Mouse (Mus musculus): Measurements from ENCODE around the gene Rmnd1. TPM values are rescaled to one million over a fixed set of nuclear protein-coding genes. Genes with fewer than 3 reads are reported as not detected.

The Rmnd1 gene
- polyA plus RNA-seq, 1 experiment from 2014 or later: 53.7 TPM

GRCm38 (mm10) chr10:4374734-4375133, 57.5 kb downstream of the Rmnd1 start:
- no peak overlapping the region for H3K4me2 ChIP-seq (replicated peaks)
- H3K4me3 ChIP-seq (replicated peaks): no peak overlapping the region
- 91% methylated on average over 4 of the region's 4 CpGs for WGBS
- H3K27ac ChIP-seq: no peak overlapping the region
- H3K27me3 ChIP-seq: no peaks in the 10 kb centered on the region
- peaks cover 19% of the 10 kb centered on the region for H3K36me3 ChIP-seq
- no peaks in the 10 kb centered on the region for H3K9me3 ChIP-seq
- H3K4me1 ChIP-seq (replicated peaks): 0 out of 2 replicates have a peak, but pooled peaks cover 4% of the 10 kb centered on the region
- no peak overlapping the region for H3K9ac ChIP-seq (replicated peaks)
- ATAC-seq: no peak

- ATAC-seq: no peak
- no peak overlapping the region for H3K9ac ChIP-seq (replicated peaks)
- H3K4me1 ChIP-seq (replicated peaks): 0 out of 2 replicates have a peak, but pooled peaks cover 4% of the 10 kb centered on the region
- 91% methylated on average over 7 of the region's 7 CpGs for WGBS
- H3K36me3 ChIP-seq: peaks cover 24% of the 10 kb centered on the region
- no peak overlapping the region for H3K4me2 ChIP-seq (replicated peaks)
- H3K9me3 ChIP-seq: no peaks in the 10 kb centered on the region
- H3K27me3 ChIP-seq: no peaks in the 10 kb centered on the region
- no peak overlapping the region for H3K27ac ChIP-seq
- H3K4me3 ChIP-seq (replicated peaks): no peak overlapping the region
These were observed 57.9 kb downstream of the Rmnd1 start for GRCm38 (mm10) chr10:4374239-4374638.

GRCm38 (mm10) chr10:4373558-4373957, 58.6 kb downstream of the Rmnd1 start:
- H3K27me3 ChIP-seq: no peaks in the 10 kb centered on the region
- no peak overlapping the region for H3K27ac ChIP-seq
- H3K4me1 ChIP-seq (replicated peaks): 0 out of 2 replicates have a peak, but pooled peaks cover 4% of the 10 kb centered on the region
- WGBS: 77% methylated on average over 4 of the region's 4 CpGs
- no peak overlapping the region for H3K4me2 ChIP-seq (replicated peaks)
- no peak overlapping the region for H3K4me3 ChIP-seq (replicated peaks)
- peaks cover 31% of the 10 kb centered on the region for H3K36me3 ChIP-seq
- no peaks in the 10 kb centered on the region for H3K9me3 ChIP-seq
- no peak for ATAC-seq
- no peak overlapping the region for H3K9ac ChIP-seq (replicated peaks)

GRCm38 (mm10) chr10:4372011-4372410, 60.2 kb downstream of the Rmnd1 start:
- 64% methylated on average over 5 of the region's 5 CpGs for WGBS
- ATAC-seq: peak; percentile 76
- H3K36me3 ChIP-seq: peaks cover 47% of the 10 kb centered on the region

GRCm38 (mm10) chr10:4370105-4370504, 62.1 kb downstream of the Rmnd1 start:
- no peak for ATAC-seq
- Histone ChIP-seq H3K4me1 (replicated peaks) (no peaks in the 10 kb centered on the region), H3K4me3 (replicated peaks) (no peak overlapping the region), H3K27ac (no peak overlapping the region), H3K4me2 (replicated peaks) (no peak overlapping the region), H3K9ac (replicated peaks) (no peak overlapping the region), H3K9me3 (no peaks in the 10 kb centered on the region), H3K36me3 (peaks cover 57% of the 10 kb centered on the region), H3K27me3 (no peaks in the 10 kb centered on the region)
- 91% methylated on average over 11 of the region's 11 CpGs for WGBS

More at GRCm38 (mm10) chr10:4372011-4372410, 60.2 kb downstream of the Rmnd1 start:
- no peak overlapping the region for H3K4me3 ChIP-seq (replicated peaks)
- H3K4me1 ChIP-seq (replicated peaks): 0 out of 2 replicates have a peak, but pooled peaks cover 4% of the 10 kb centered on the region
- no peak overlapping the region for H3K4me2 ChIP-seq (replicated peaks)
- no peaks in the 10 kb centered on the region for H3K27me3 ChIP-seq
- H3K9me3 ChIP-seq: no peaks in the 10 kb centered on the region
- H3K9ac ChIP-seq (replicated peaks): no peak overlapping the region
- H3K27ac ChIP-seq: no peak overlapping the region

GRCm38 (mm10) chr10:4364618-4365017, 67.6 kb downstream of the Rmnd1 start:
- WGBS: 94% methylated on average over 3 of the region's 3 CpGs
- H3K27ac ChIP-seq: no peak overlapping the region
- H3K4me2 ChIP-seq (replicated peaks): no peak overlapping the region
- H3K36me3 ChIP-seq: peaks cover 40% of the 10 kb centered on the region
- ATAC-seq: no peak
- peaks cover 4% of the 10 kb centered on the region; the same call in 1 of the 2 replicates for H3K9me3 ChIP-seq
- H3K27me3 ChIP-seq: no peaks in the 10 kb centered on the region
- H3K4me1 ChIP-seq (replicated peaks): no peaks in the 10 kb centered on the region
- H3K4me3 ChIP-seq (replicated peaks): no peak overlapping the region
- no peak overlapping the region for H3K9ac ChIP-seq (replicated peaks)

GRCm38 (mm10) chr10:4357435-4357834, 74.8 kb downstream of the Rmnd1 start:
- Histone ChIP-seq H3K4me3 (replicated peaks) (no peak overlapping the region), H3K36me3 (peaks cover 28% of the 10 kb centered on the region), H3K27ac (no peak overlapping the region), H3K4me1 (replicated peaks) (no peaks in the 10 kb centered on the region), H3K4me2 (replicated peaks) (no peak overlapping the region), H3K9me3 (no peaks in the 10 kb centered on the region), H3K27me3 (no peaks in the 10 kb centered on the region), H3K9ac (replicated peaks) (no peak overlapping the region)
- WGBS: 88% methylated on average over 10 of the region's 10 CpGs
- no peak for ATAC-seq

- Histone ChIP-seq H3K27me3 (no peaks in the 10 kb centered on the region), H3K4me3 (replicated peaks) (no peak overlapping the region), H3K9me3 (no peaks in the 10 kb centered on the region), H3K27ac (no peak overlapping the region), H3K9ac (replicated peaks) (no peak overlapping the region), H3K4me2 (replicated peaks) (no peak overlapping the region), H3K36me3 (peaks cover 28% of the 10 kb centered on the region), H3K4me1 (replicated peaks) (no peaks in the 10 kb centered on the region)
- 87% methylated on average over 5 of the region's 5 CpGs for WGBS
- no peak for ATAC-seq
These were observed 75.5 kb downstream of the Rmnd1 start for GRCm38 (mm10) chr10:4356640-4357039.

- H3K27me3 ChIP-seq: no peaks in the 10 kb centered on the region
- no peak overlapping the region for H3K27ac ChIP-seq
- no peaks in the 10 kb centered on the region for H3K4me1 ChIP-seq (replicated peaks)
- 93% methylated on average over 19 of the region's 19 CpGs for WGBS
- H3K9ac ChIP-seq (replicated peaks): no peak overlapping the region
- H3K36me3 ChIP-seq: peaks cover 28% of the 10 kb centered on the region
- no peak overlapping the region for H3K4me3 ChIP-seq (replicated peaks)
- no peak overlapping the region for H3K4me2 ChIP-seq (replicated peaks)
- no peak for ATAC-seq
- no peaks in the 10 kb centered on the region for H3K9me3 ChIP-seq
These were observed 76.2 kb downstream of the Rmnd1 start for GRCm38 (mm10) chr10:4355882-4356451.

GRCm38 (mm10) chr10:4354371-4355260, 77.6 kb downstream of the Rmnd1 start:
- WGBS: 93% methylated on average over 38 of the region's 38 CpGs
- H3K27ac ChIP-seq: no peak overlapping the region
- no peaks in the 10 kb centered on the region for H3K4me1 ChIP-seq (replicated peaks)
- no peak overlapping the region for H3K4me2 ChIP-seq (replicated peaks)
- peaks cover 28% of the 10 kb centered on the region for H3K36me3 ChIP-seq
- H3K9ac ChIP-seq (replicated peaks): no peak overlapping the region
- H3K4me3 ChIP-seq (replicated peaks): no peak overlapping the region
- ATAC-seq: no peak
- no peaks in the 10 kb centered on the region for H3K9me3 ChIP-seq
- no peaks in the 10 kb centered on the region for H3K27me3 ChIP-seq

All from midbrain, embryonic 13.5 days (tissue).